Mouse (Mus musculus) limb, embryonic 15.5 days (tissue): Measurements from ENCODE around the gene Olfr1192-ps1. TPM values are rescaled to one million over a fixed set of nuclear protein-coding genes. Genes with fewer than 3 reads are reported as not detected.
"Not testable (repeated sequence)": the region's sequence is repeated elsewhere in the genome, so short reads cannot be mapped to it uniquely, and the experiment has no call there.

Experiments used
- ATAC-seq: fragments of 200-750 bp; cut with Nextera tagmentation; 2 replicates; pipeline ENCODE4 v1.8.0; 2017; ENCODE audit warnings: low read depth, moderate TSS enrichment; ENCODE audit not compliant: insufficient number of reproducible peaks, low FRiP score, low TSS enrichment
- H3K27ac ChIP-seq: fragments of 300-500 bp; sonication (generic); 2 replicates; pipeline ENCODE4 v1.5.1; 2015; ENCODE audit warnings: moderate library complexity, mild to moderate bottlenecking, inconsistent platforms
- H3K27me3 ChIP-seq: fragments of 300-500 bp; sonication (generic); 2 replicates; pipeline ENCODE4 v1.6.1; 2015; ENCODE audit warnings: inconsistent platforms
- H3K36me3 ChIP-seq: fragments of 300-500 bp; sonication (generic); 2 replicates; pipeline ENCODE4 v1.6.1; 2015; ENCODE audit warnings: inconsistent platforms
- H3K4me1 ChIP-seq: fragments of 300-500 bp; sonication (generic); 2 replicates; pipeline ENCODE4 v1.6.1; 2015; ENCODE audit warnings: inconsistent platforms
- H3K4me2 ChIP-seq: fragments of 300-500 bp; sonication (generic); 2 replicates; pipeline ENCODE4 v1.6.1; 2015; ENCODE audit warnings: mild to moderate bottlenecking, inconsistent platforms
- H3K4me3 ChIP-seq: fragments of 300-500 bp; sonication (generic); 2 replicates; pipeline ENCODE4 v1.5.1; 2015; ENCODE audit warnings: mild to moderate bottlenecking, inconsistent platforms
- H3K9ac ChIP-seq: fragments of 300-500 bp; sonication (generic); 2 replicates; pipeline ENCODE4 v1.6.1; 2015; ENCODE audit warnings: inconsistent platforms
- H3K9me3 ChIP-seq: fragments of 300-500 bp; sonication (generic); 2 replicates; pipeline ENCODE4 v1.6.1; 2016; ENCODE audit warnings: inconsistent platforms
- WGBS: fragments of 180-500 bp; shearing (Covaris S2); methylation state at CpG from one replicate; pipeline ENCODE4 v1.1.7; 2015; 5-methylcytosine and 5-hydroxymethylcytosine counted together
- polyA plus RNA-seq: library from polyadenylated mRNA; unstranded; fragments of >200 nt; fragmentation: Nextera tagmentation; extraction: Ambion mirVana; gene quantifications from 2 replicates; pipeline ENCODE4 v1.2.1, GENCODE M21; 2015

The Olfr1192-ps1 gene
- not detected in 2 replicates for polyA plus RNA-seq

DNA sequence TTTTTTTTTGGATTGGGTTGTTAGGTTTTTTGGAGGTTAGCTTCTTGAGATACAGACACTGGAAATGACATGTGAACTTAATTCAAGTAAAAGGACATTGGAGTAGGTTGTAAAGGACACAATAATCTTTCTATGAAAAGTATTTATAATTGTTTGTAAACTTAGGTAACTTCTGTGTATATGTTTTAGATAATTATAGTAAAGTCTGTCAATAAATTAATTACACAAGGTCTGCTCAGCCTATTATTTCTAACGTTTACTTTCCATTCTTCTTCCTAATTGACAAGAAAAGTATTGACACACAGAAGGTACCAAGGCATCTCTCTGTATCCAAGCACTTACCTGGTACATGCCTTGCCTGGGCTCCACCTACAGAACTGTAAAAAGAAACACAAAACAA, at the start of gene Olfr1192-ps1:
Gene Olfr1192-ps1 (plus strand): TSS at position 301 of the 400 bp plus-strand sequence.
- 36% methylated on average over 1 of the region's 1 CpGs for WGBS
- Histone ChIP-seq H3K36me3 (no peaks in the 10 kb centered on the region), H3K4me3 (no peak within 1 kb of the TSS), H3K27ac (no peak within 1 kb of the TSS), H3K27me3 (no peaks in the 10 kb centered on the region), H3K4me2 (no peak within 1 kb of the TSS), H3K9me3 (no peaks in the 10 kb centered on the region), H3K9ac (no peak within 1 kb of the TSS), H3K4me1 (no peaks in the 10 kb centered on the region)
- no peak for ATAC-seq

DNA sequence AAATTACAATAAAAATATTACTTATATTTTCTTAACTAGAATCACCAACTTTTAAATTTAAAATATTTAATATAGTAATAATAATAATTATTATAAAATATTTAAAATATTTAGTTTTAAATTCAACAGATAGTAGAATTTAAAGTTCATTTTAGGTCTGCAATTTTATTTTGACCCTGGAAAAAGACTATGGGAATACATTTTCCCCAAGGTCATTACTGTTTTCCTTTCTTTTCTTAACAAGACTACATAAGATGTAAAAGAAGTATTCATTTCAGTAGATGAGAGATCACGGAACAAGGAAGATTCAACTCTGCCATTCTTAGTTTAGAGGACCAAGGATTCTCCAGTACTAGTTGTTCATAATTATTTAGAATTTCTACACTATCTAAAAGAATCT, 8.1 kb upstream of the Olfr1192-ps1 start, which contains the start of gene Olfr1191-ps1:
Gene Olfr1191-ps1 (plus strand): TSS at position 301 of the 400 bp plus-strand sequence.
- not testable (repeated sequence) for H3K36me3 ChIP-seq, H3K4me1 ChIP-seq, ATAC-seq, H3K4me3 ChIP-seq, H3K27me3 ChIP-seq, H3K27ac ChIP-seq, H3K9me3 ChIP-seq, H3K4me2 ChIP-seq, H3K9ac ChIP-seq
- 100% methylated on average over 1 of the region's 1 CpGs for WGBS

DNA sequence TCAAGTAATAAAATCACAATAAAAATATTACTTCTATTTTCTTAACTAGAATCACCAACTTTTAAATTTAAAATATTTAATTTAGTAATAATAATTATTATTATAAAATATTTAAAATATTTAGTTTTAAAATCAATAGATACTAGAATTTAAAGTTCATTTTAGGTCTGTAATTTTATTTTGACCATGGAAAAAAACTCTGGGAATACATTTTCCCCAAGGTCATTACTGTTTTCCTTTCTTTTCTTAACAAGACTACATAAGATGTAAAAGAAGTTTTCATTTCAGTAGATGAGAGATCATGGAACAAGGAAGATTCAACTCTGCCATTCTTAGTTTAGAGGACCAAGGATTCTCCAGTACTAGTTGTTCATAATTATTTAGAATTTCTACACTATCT, 27.0 kb downstream of the Olfr1192-ps1 start, which contains the start of gene Olfr1193:
Gene Olfr1193 (plus strand): TSS at position 301 of the 400 bp plus-strand sequence.
- H3K27ac ChIP-seq, ATAC-seq: not testable (repeated sequence)

DNA sequence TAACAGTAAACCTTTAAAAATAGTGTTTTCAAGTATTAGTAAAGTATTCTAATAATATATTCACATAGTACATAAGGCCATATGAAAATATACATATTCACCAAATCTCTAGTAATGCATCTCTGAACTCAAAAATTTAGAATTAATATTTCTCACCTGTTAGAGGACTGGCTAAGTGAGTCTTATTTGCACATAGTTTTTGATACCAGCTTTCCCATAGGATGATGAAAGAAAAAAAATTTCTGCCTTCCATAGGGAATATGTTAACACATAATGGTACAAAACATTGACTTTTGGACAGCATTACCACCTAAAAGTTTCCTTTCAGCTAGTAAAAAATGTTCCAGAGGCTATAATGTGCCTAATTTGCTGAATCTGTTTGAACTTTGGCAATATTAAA, 40.8 kb downstream of the Olfr1192-ps1 start, which contains the start of gene Olfr1195:
Gene Olfr1195 (minus strand): TSS at position 101 of the 400 bp plus-strand sequence.
- H3K27ac ChIP-seq = no peak within 1 kb of the TSS
- H3K27me3 ChIP-seq = no peaks in the 10 kb centered on the region
- no peaks in the 10 kb centered on the region for H3K36me3 ChIP-seq
- H3K4me3 ChIP-seq = no peak within 1 kb of the TSS
- ATAC-seq = no peak
- H3K9me3 ChIP-seq = no peaks in the 10 kb centered on the region
- no peak within 1 kb of the TSS for H3K4me2 ChIP-seq
- H3K4me1 ChIP-seq = no peaks in the 10 kb centered on the region
- no peak within 1 kb of the TSS for H3K9ac ChIP-seq

More for the DNA sequence above, 27.0 kb downstream of the Olfr1192-ps1 start, which contains the start of gene Olfr1193:
- not testable (repeated sequence) for H3K4me3 ChIP-seq, H3K4me2 ChIP-seq, H3K9ac ChIP-seq, H3K36me3 ChIP-seq, H3K4me1 ChIP-seq, H3K27me3 ChIP-seq, H3K9me3 ChIP-seq

DNA sequence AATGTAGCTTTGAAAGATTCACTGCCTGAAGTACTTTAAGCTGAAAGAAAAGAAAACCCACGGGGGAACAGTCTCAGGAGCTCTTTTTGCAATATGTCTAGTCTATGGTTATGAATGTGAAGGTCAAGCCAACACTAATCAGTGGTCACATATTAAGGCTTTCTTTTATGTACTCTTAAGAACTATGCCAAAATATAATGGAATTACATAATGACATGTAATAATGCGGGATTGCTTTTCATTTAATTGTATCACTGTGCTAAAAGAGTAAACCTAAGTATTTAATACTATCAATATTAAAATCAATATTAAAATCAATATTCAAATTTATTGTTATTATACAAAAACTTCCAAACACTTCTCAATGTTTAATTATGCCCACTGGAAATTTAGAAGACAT, 56.2 kb downstream of the Olfr1192-ps1 start, which contains the start of gene Olfr1196:
Gene Olfr1196 (minus strand): TSS at position 101 of the 400 bp plus-strand sequence.
- 77% methylated on average over 2 of the region's 2 CpGs for WGBS
- Histone ChIP-seq H3K9ac (no peak within 1 kb of the TSS), H3K4me1 (no peaks in the 10 kb centered on the region), H3K27me3 (no peaks in the 10 kb centered on the region), H3K4me3 (no peak within 1 kb of the TSS), H3K9me3 (no peaks in the 10 kb centered on the region), H3K36me3 (no peaks in the 10 kb centered on the region), H3K4me2 (no peak within 1 kb of the TSS), H3K27ac (no peak within 1 kb of the TSS)
- ATAC-seq = no peak

Other genes starting within 250 kb of the Olfr1192-ps1 start
- gene Olfr1179, start 242.1 kb upstream of the Olfr1192-ps1 start, polyA plus RNA-seq = not detected in 2 replicates
- not detected in 2 replicates for gene Olfr1180, start 229.4 kb upstream of the Olfr1192-ps1 start, polyA plus RNA-seq
- not detected in 2 replicates for gene Olfr1181, start 222.3 kb upstream of the Olfr1192-ps1 start, polyA plus RNA-seq
- gene Gm13757, start 199.4 kb upstream of the Olfr1192-ps1 start, polyA plus RNA-seq = not detected in 2 replicates
- gene Olfr1183, start 193.6 kb upstream of the Olfr1192-ps1 start, polyA plus RNA-seq = not detected in 2 replicates
- gene Olfr1184, start 164.9 kb upstream of the Olfr1192-ps1 start, polyA plus RNA-seq = not detected in 2 replicates
- not detected in 2 replicates for gene Olfr1185-ps1, start 155.2 kb upstream of the Olfr1192-ps1 start, polyA plus RNA-seq
- not detected in 2 replicates for gene Olfr1186, start 130.0 kb upstream of the Olfr1192-ps1 start, polyA plus RNA-seq
- not detected in 2 replicates for gene Olfr1188, start 91.6 kb upstream of the Olfr1192-ps1 start, polyA plus RNA-seq
- not detected in 2 replicates for gene Olfr1189, start 62.1 kb upstream of the Olfr1192-ps1 start, polyA plus RNA-seq
- not detected in 2 replicates for gene Olfr1191-ps1, start 8.0 kb upstream of the Olfr1192-ps1 start, polyA plus RNA-seq
- gene Olfr1193, start 27.1 kb downstream of the Olfr1192-ps1 start, polyA plus RNA-seq = not detected in 2 replicates
- not detected in 2 replicates for gene Olfr1195, start 40.7 kb downstream of the Olfr1192-ps1 start, polyA plus RNA-seq
- gene Olfr1196, start 56.1 kb downstream of the Olfr1192-ps1 start, polyA plus RNA-seq = not detected in 2 replicates
- gene Olfr1197, start 83.9 kb downstream of the Olfr1192-ps1 start, polyA plus RNA-seq = not detected in 2 replicates
- gene Olfr1198, start 102.9 kb downstream of the Olfr1192-ps1 start, polyA plus RNA-seq = not detected in 2 replicates
- not detected in 2 replicates for gene Olfr1199, start 112.0 kb downstream of the Olfr1192-ps1 start, polyA plus RNA-seq
- not detected in 2 replicates for gene Olfr1200, start 122.0 kb downstream of the Olfr1192-ps1 start, polyA plus RNA-seq
- not detected in 2 replicates for gene Olfr1201, start 144.5 kb downstream of the Olfr1192-ps1 start, polyA plus RNA-seq
- gene Olfr1202, start 166.0 kb downstream of the Olfr1192-ps1 start, polyA plus RNA-seq = not detected in 2 replicates
- gene Olfr1205, start 181.2 kb downstream of the Olfr1192-ps1 start, polyA plus RNA-seq = not detected in 2 replicates
- gene Olfr1204, start 200.8 kb downstream of the Olfr1192-ps1 start, polyA plus RNA-seq = not detected in 2 replicates
- not detected in 2 replicates for gene Olfr1206, start 214.7 kb downstream of the Olfr1192-ps1 start, polyA plus RNA-seq